Mouse (Mus musculus): ENCODE measurements around the gene Tmem164. TPM values are rescaled to one million over a fixed set of nuclear protein-coding genes. Genes with fewer than 3 reads are reported as not detected.

The Tmem164 gene
- total and polyA plus RNA-seq, 2 experiments from 2014 or later = 17.9 to 47.3 TPM

GRCm38 (mm10) chrX:142838841-142839240, 157.6 kb downstream of the Tmem164 start:
- H3K4me1 ChIP-seq (ENCODE audit: insufficient read depth, low read length) = no peaks in the 10 kb centered on the region
- WGBS = 46% methylated on average over 2 of the region's 2 CpGs
- no peaks in the 10 kb centered on the region for H3K27me3 ChIP-seq (ENCODE audit: insufficient read depth, low read length)
- no peak overlapping the region for H3K9ac ChIP-seq (replicated peaks; ENCODE audit: low read length)
- H3K36me3 ChIP-seq (ENCODE audit: insufficient read depth, low read length) = no peaks in the 10 kb centered on the region
- ATAC-seq (no peak), DNase-seq (ENCODE audit: low spot score) (no peak)
- no peak for TF ChIP-seq CTCF (IDR thresholded peaks at IDR 0.05; ENCODE audit: low read depth)
- H3K9me3 ChIP-seq (ENCODE audit: low read length) = no peaks in the 10 kb centered on the region
- H3K27ac ChIP-seq = no peak overlapping the region
- no peak overlapping the region for H3K4me2 ChIP-seq (ENCODE audit: low read depth, low read length)
- no peak overlapping the region for H3K4me3 ChIP-seq (ENCODE audit: low read length)

GRCm38 (mm10) chrX:142839411-142839810, 158.2 kb downstream of the Tmem164 start:
- ATAC-seq (no peak), DNase-seq (ENCODE audit: low spot score) (no peak)
- WGBS = 90% methylated on average over 7 of the region's 7 CpGs
- Histone ChIP-seq H3K9ac (replicated peaks; ENCODE audit: low read length) (no peak overlapping the region), H3K4me2 (ENCODE audit: low read depth, low read length) (no peak overlapping the region), H3K4me1 (ENCODE audit: insufficient read depth, low read length) (no peaks in the 10 kb centered on the region), H3K9me3 (ENCODE audit: low read length) (no peaks in the 10 kb centered on the region), H3K4me3 (ENCODE audit: low read length) (no peak overlapping the region), H3K36me3 (ENCODE audit: insufficient read depth, low read length) (no peaks in the 10 kb centered on the region), H3K27me3 (ENCODE audit: insufficient read depth, low read length) (no peaks in the 10 kb centered on the region), H3K27ac (no peak overlapping the region)
- no peak for TF ChIP-seq CTCF (IDR thresholded peaks at IDR 0.05; ENCODE audit: low read depth)

- no peak for DNase-seq (ENCODE audit: low spot score)
- ATAC-seq = no peak
- H3K4me2 ChIP-seq (ENCODE audit: low read depth, low read length) = no peak overlapping the region
- H3K27me3 ChIP-seq (ENCODE audit: insufficient read depth, low read length) = no peaks in the 10 kb centered on the region
- no peaks in the 10 kb centered on the region for H3K4me1 ChIP-seq (ENCODE audit: insufficient read depth, low read length)
- H3K9me3 ChIP-seq (ENCODE audit: low read length) = no peaks in the 10 kb centered on the region
- no peak overlapping the region for H3K9ac ChIP-seq (replicated peaks; ENCODE audit: low read length)
- WGBS = 78% methylated on average over 4 of the region's 4 CpGs
- no peak overlapping the region for H3K4me3 ChIP-seq (ENCODE audit: low read length)
- TF ChIP-seq CTCF (IDR thresholded peaks at IDR 0.05; ENCODE audit: low read depth) = no peak
- no peak overlapping the region for H3K27ac ChIP-seq
- H3K36me3 ChIP-seq (ENCODE audit: insufficient read depth, low read length) = no peaks in the 10 kb centered on the region
Measured at GRCm38 (mm10) chrX:142841916-142842315, 160.7 kb downstream of the Tmem164 start.

- Histone ChIP-seq H3K4me2 (ENCODE audit: low read depth, low read length) (no peak overlapping the region), H3K27me3 (ENCODE audit: insufficient read depth, low read length) (no peaks in the 10 kb centered on the region), H3K9ac (replicated peaks; ENCODE audit: low read length) (no peak overlapping the region), H3K4me1 (ENCODE audit: insufficient read depth, low read length) (no peaks in the 10 kb centered on the region), H3K4me3 (ENCODE audit: low read length) (no peak overlapping the region), H3K36me3 (ENCODE audit: insufficient read depth, low read length) (no peaks in the 10 kb centered on the region), H3K27ac (no peak overlapping the region), H3K9me3 (ENCODE audit: low read length) (no peaks in the 10 kb centered on the region)
- 82% methylated on average over 6 of the region's 6 CpGs for WGBS
- TF ChIP-seq CTCF (IDR thresholded peaks at IDR 0.05; ENCODE audit: low read depth) = no peak
- DNase-seq (ENCODE audit: low spot score) (no peak), ATAC-seq (no peak)
Measured at GRCm38 (mm10) chrX:142846266-142846665, 165.1 kb downstream of the Tmem164 start.

GRCm38 (mm10) chrX:142848032-142848431, 166.8 kb downstream of the Tmem164 start:
- ATAC-seq = no peak
- Histone ChIP-seq H3K9ac (replicated peaks; ENCODE audit: low read length) (no peak overlapping the region), H3K4me2 (ENCODE audit: low read depth, low read length) (no peak overlapping the region), H3K4me3 (ENCODE audit: low read length) (no peak overlapping the region), H3K27ac (no peak overlapping the region), H3K4me1 (ENCODE audit: insufficient read depth, low read length) (no peaks in the 10 kb centered on the region), H3K27me3 (ENCODE audit: insufficient read depth, low read length) (no peaks in the 10 kb centered on the region), H3K36me3 (ENCODE audit: insufficient read depth, low read length) (no peaks in the 10 kb centered on the region), H3K9me3 (ENCODE audit: low read length) (no peaks in the 10 kb centered on the region)
- no peak for DNase-seq (ENCODE audit: low spot score)
- no peak for TF ChIP-seq CTCF (IDR thresholded peaks at IDR 0.05; ENCODE audit: low read depth)
- WGBS = 89% methylated on average over 9 of the region's 9 CpGs

GRCm38 (mm10) chrX:142869844-142870243, 188.6 kb downstream of the Tmem164 start:
- Histone ChIP-seq H3K27me3 (ENCODE audit: insufficient read depth, low read length) (no peaks in the 10 kb centered on the region), H3K36me3 (ENCODE audit: insufficient read depth, low read length) (no peaks in the 10 kb centered on the region), H3K4me1 (ENCODE audit: insufficient read depth, low read length) (no peaks in the 10 kb centered on the region), H3K9ac (replicated peaks; ENCODE audit: low read length) (no peak overlapping the region), H3K27ac (no peak overlapping the region), H3K9me3 (ENCODE audit: low read length) (no peaks in the 10 kb centered on the region), H3K4me3 (ENCODE audit: low read length) (no peak overlapping the region), H3K4me2 (ENCODE audit: low read depth, low read length) (no peak overlapping the region)
- no peak for ATAC-seq
- peak; percentile 38 for DNase-seq (ENCODE audit: low spot score)
- TF ChIP-seq CTCF (IDR thresholded peaks at IDR 0.05; ENCODE audit: low read depth) = no peak
- WGBS = 49% methylated on average over 2 of the region's 2 CpGs

- DNase-seq (ENCODE audit: low spot score) = no peak
- WGBS = 91% methylated on average over 5 of the region's 5 CpGs
Measured at GRCm38 (mm10) chrX:142882255-142882654, 201.0 kb downstream of the Tmem164 start.

More at GRCm38 (mm10) chrX:142882255-142882654, 201.0 kb downstream of the Tmem164 start:
- no peaks in the 10 kb centered on the region for H3K9me3 ChIP-seq (ENCODE audit: low read length)
- no peaks in the 10 kb centered on the region for H3K4me1 ChIP-seq (ENCODE audit: insufficient read depth, low read length)
- H3K4me2 ChIP-seq (ENCODE audit: low read depth, low read length) = no peak overlapping the region
- no peak for TF ChIP-seq CTCF (IDR thresholded peaks at IDR 0.05; ENCODE audit: low read depth)
- H3K27ac ChIP-seq = no peak overlapping the region
- no peaks in the 10 kb centered on the region for H3K27me3 ChIP-seq (ENCODE audit: insufficient read depth, low read length)
- no peak overlapping the region for H3K9ac ChIP-seq (replicated peaks; ENCODE audit: low read length)
- no peak for ATAC-seq
- H3K36me3 ChIP-seq (ENCODE audit: insufficient read depth, low read length) = no peaks in the 10 kb centered on the region
- no peak overlapping the region for H3K4me3 ChIP-seq (ENCODE audit: low read length)
